Mouse (Mus musculus): ENCODE data around the gene Srf.

Gene Srf

DNA sequence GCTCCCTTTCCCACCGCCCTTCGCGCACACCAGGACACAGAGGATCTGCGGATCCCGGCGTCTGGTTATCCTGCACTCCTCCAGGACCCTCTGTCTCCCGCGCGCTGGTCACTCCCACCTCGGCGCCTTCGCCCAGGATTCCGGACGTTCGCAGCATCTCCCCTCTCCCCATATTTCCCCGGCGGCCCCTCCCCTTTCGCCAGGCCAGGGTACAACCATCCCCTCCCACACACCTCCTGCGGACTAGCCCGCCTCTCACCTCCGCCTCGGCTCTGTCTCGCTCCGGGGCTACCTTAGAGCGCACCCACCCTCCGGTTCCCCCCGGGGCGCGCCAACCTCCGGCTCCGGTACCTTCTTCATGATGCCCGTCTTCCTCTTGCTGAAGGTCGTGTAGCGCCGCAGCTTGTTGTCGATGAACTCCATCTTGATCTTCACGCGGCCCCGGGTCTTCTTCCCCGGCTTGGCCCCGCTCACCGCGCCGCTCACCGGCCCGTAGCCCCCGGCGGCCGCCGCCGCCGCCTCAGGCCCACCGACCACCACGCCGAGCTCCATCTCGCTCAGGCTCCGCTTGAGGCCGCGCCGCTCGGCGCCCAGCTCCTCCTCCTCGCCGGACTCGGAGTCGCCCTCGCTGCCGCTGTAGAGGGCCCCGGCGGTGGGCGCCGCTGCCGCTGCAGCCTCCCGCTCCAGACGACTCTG is 850 bp downstream of the Srf start:
- peak; percentile 59 for DNase-seq (ENCODE audit: low spot score)

DNA sequence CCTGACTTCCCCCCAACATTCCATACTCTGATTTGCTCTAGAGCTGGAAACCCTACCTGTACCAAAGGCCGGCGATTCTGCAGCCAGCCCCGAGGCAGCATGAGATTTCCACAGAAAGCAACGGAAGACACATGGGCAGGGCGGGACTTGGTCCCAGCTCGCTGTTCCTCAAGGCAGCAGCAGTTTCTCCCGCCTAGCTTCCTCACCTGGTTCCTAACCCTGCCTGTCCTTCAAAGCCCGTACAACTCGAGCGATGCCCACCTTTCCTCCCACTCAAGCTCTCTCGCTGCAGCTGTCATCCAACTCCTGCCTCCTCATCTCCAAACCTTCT is 1.4 kb downstream of the Srf start:
- no peak for DNase-seq (ENCODE audit: low spot score)

DNA sequence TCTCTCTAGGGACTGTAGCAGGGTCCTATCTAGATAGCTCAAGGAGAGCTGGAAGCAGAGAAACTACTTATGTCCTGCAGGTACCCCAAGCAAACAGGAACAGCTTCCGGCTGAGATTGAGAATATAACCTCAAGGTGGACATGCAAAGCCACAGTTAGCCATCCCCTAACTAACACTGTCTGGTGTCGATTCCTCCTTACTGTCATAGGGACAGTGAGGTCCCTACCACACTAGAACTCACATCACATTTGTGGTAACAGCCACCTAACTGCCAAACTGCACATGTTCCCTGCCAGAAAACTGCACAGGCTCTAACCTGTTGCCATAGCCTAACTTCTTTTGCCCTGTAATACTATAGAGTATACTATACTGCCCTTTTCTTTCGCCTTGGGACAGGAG is 2.0 kb downstream of the Srf start:
- DNase-seq (ENCODE audit: low spot score), result no peak

DNA sequence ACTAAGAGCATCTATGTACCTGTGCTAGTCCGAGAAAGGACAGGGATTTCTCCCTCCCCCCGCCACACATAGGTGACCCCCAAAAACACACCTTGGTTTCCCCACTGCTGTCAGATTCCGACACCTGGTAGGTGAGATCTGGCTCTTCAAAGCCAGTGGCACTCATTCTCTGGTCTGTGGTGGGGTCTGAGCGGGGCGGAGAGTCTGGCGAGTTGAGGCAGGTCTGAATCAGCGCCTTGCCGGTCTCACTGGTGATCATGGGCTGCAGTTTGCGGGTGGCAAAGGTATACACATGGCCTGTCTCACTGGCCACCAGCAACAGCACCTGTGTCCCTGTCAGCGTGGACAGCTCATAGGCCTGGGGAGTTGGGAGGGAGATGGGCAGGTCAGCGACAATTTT is 2.5 kb downstream of the Srf start:
- DNase-seq (ENCODE audit: low spot score), result no peak

DNA sequence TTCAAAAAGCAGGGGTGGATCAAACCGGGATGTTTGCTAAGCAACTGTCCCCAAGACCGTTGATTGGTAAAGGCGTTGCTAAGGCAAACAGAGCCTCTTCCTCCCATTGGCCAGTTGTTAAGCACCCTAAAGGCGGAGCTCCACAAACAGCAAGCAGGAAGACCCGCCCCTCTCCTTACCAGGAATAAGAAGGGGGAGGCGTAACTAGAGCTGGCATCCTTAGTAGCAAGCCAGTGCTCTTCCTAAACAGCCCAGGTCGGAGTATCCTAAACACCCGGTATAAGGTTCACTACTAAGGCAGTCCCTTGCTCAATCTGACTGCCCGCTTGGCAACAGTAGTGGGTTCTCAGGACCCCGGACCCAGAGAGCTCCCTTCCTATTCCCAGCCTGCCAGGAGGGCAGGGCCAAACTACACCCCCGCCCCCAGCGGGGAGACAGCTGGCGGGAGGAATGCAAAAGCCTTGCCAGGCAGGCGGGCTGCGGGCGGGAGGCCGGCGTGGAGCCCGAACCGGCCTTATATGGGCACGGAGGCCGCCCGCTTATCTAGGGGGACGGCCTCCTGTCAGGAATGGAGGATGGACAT is 3.0 kb downstream of the Srf start:
- peak; percentile 91 for DNase-seq (ENCODE audit: low spot score)

DNA sequence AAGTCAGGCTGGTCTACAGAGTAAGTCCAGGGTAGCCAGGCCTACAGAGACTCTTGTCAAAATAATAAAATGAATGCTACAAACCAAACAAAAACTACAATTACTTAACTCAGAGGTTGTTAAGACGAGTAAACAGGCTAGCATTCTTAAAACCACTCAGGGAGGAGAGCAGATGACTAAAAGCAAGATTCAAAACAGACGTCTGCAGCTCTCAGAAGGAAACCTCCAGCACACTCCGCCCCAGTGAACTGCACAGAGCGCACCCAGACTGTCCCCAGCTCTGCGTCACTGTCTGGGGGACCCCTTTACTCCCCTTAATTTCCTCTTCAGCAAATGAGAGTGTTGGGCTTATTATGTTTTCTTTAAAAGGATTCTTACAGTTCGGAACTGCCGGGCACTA is 3.8 kb downstream of the Srf start:
- DNase-seq (ENCODE audit: low spot score), result no peak

DNA sequence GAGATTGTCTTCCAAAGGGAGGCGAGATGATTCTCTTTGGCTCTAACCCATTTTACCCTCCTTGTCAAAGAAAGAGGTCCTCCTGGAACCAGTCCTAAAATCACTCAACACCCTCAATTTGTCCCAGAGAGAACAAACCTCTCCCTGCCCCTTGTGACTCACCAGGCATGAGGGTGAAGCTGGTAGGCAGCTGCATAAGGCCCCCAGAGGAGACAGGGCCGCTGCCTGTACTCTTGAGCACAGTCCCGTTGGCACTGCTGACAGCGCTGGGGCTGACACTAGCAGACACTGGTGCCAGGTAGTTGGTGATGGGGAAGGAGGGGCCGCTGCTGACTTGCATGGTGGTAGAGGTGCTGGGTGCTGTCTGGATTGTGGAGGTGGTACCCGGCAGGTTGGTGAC is 4.6 kb downstream of the Srf start:
- no peak for DNase-seq (ENCODE audit: low spot score)

DNA sequence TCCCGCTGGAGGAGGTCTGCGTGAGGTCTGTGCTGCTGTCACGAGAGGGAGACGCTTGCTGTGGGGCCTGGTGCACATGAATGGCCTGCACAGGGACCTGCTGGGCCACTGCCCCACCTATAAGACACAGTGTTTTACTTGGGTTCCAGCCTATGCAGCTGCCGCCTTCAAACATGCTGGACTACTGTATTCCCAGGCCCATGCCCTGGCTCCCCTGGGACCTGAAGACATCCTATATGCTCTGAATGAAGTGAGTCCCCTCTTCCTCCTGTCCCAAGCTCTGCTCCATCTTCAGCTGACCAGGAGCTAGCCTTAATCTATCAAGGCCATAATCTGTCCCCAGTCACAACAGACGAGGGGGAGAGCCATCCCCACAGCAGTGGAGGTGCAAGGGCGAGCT is 5.1 kb downstream of the Srf start:
- no peak for DNase-seq (ENCODE audit: low spot score)

DNA sequence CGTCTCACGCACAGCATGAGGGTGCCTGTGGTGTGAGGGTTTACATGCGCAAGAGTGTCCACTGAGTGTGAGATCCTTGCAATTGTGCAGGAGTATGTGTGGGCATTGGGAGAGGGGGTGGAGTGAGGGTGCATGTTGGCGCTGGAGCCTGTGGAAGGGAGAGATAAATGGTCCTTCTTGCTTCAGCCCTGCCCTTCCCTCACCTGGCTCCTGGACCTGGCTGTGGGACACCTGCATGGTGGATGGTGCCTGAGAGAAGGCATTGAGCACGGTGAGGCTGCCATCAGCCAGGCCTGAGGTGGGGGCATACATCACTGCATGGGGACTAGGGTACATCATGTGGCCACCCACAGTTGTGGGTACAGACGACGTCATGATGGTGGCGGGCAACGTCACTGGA is 6.3 kb downstream of the Srf start:
- DNase-seq (ENCODE audit: low spot score), result no peak

DNA sequence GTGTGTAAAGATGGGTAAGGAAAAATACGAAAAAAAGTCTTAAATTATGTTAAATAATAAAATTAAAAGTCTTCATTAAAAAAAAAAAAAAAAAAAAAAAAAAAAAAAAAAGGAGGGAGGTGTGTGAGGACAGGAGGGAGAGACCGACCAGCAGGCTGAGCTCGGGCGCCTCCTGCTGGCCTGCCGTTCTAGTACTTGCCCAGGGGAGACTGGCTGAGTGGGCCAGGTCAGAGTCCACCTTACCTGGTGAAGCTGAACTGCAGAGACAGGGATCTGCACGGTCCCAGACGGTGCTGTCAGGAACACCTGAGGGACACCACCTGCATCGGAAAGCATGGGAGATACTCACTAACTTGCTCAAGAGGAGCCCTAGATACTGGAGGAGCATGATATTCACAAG is 6.8 kb downstream of the Srf start:
- peak; percentile 47 for DNase-seq (ENCODE audit: low spot score)

DNA sequence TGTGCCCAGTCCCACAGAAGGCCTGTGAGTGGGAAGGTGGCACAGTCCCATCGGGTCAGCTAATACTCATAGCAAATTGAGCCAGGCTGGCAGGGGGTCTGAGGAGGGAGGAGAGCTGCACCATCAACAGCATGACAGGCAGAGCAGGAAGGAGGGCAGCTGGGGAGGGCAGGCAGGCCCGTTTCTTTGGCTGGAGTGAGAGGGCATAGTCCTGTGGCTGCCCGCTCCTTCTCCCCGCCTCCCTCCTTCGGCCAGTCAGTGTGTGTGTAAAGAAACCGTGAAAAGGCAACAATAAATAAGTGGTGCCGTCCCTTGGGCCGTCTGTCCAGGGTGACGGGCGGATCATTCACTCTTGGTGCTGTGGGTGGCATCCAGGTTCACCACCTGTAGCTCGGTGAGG is 7.2 kb downstream of the Srf start:
- DNase-seq (ENCODE audit: low spot score), result no peak

DNA sequence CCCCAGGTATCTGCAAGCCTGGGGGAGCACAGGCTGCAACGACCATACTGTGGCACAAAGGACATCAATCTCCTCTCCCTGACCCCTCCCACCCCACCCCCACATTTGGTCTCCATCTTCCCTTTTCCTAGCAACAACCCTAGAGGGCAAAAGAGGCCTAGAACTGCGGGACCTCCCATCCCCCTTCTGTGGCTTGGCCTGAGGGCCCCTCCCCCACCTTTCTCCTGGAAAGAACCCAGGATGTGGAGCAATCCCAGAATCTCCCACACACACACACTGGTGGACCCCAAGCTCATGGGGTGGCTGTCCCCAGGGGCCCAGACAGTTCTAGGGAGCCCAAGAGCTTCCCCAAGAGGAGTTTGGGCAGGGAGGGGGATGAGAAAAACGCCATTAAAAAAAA is 8.1 kb downstream of the Srf start:
- DNase-seq (ENCODE audit: low spot score), result no peak

DNA sequence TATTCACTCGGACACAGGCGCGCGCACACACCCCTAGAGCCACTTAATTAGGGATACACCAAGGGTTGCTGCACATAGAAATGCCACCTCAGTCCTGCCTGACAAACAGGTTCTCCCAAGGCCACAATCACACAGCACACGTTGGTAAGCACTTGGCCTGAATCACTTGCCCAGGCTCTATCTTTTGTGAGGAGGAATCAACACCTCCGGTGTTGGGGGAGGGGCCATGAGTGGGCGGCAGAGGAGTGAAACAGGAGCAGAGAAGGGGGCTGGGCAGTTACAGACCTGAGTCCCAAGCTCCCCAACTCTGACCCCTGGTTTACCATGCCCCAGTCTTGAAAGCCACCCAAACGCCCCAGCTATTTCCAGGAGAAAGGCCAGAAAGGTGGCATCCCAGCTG is 9.0 kb downstream of the Srf start:
- DNase-seq (ENCODE audit: low spot score), result no peak

DNA sequence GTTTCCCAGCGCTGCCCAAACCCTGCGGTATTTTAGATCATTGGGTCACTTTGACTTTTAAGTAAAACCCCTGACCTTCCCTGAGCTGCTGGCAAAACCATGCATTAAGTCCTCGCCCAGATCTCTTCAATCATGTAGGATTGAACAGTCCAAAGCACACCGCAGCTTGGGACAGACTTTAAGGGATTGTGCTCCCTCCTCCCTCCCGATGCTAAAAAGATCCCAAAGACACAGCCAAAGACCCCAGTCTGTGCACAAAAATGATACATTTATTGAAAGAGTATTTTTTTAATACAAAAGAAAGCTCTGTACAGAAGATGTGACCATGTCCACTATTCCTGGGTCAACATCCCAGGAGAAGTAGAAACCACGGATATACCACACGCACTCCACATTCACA is 9.4 kb downstream of the Srf start:
- DNase-seq (ENCODE audit: low spot score), result no peak

DNA sequence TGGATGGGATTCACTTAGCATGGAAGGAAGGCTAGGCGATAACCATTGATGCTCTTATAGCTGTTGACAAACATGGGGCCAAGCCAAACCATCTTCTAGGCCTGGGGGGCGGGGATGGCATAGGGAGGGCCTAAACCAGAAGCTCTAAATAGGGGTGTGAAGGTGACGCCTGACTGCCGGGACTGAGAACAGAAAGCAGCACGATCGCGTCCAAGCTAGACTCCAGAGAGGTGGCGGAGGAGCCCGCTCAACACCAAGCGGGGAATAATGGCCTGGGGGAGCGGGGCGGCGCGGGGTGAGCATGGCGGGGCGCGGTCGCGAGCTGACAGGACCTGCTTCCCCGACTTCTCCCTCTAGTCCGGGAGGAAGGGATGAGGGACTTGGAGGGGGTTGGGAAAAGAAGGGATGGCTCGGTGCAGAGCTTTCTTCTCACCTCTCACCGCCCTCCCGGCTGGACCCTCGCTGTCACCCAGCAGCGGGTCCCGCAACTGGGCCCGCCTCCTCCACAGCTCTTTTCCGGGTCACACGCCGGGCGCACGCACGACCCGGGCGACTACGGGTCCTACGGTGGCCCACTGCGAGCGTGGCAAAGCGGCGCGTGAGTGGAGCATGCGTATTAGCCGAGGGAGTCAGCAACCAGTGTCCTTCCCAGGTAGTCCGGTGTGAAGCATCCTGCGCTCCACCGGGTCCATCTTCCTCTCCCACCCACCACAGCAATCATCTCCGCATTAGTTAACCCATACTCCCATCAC is 10.0 kb downstream of the Srf start, which contains the start of gene Cul9:
Cul9 (minus strand) TSS at position 576 of the 752 bp plus-strand sequence.
- peak; percentile 82 for DNase-seq (ENCODE audit: low spot score)

DNA sequence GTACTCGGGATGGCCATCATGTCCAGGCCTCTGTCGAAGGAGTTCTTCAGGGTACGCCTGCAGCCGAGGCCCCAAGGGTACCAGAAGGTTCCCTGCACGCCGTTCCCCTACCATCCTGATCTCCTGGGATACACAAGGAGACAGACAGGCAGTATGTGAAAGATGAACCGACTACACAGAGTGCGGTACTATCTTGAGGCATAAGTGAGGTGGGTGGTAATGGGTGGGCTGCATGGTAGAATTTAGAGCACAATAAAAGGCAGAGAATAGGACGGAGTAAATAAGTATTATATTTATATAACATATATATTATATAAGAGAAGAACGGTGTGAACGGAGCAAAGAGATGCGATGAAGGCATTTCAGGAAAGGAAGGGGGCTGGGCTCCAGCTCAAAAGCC is 12.3 kb downstream of the Srf start:
- DNase-seq (ENCODE audit: low spot score), result no peak

DNA sequence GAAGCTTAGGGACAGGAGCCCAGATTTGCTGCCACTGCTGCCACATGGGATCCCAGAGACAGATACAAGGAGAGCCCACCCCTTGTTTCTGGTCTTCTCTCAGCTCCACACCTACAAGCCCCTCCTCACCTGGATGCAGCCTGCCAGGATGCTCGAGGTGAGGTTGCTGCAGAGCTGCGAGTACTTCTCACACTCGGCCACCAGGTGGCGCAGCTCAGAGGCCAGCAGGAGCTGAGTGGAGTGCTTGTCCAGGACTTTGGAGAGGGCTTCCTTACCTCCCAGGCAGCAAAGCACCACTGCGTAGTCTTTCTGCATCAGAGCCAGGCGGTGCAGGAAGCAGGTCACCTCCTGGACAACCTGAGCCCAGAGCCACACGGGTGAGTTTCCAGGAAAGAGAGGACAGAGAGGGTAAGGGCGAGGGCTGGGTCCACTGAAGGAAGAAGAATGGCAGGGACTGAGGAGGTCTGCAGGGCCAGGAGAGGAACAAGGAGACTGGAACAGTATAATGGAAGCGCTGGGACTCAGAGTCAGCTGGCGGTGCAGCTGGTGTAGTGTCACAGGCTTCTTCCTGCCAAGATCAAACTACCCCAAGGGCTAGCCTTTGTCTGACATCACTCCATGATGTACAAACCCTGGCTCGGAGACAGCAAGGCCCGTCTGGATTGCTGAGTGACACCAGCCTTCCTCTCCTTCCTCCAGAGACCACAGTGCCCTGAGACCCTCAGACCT is 30.2 kb downstream of the Srf start:
- DNase-seq (ENCODE audit: low spot score), result peak; percentile 73

DNA sequence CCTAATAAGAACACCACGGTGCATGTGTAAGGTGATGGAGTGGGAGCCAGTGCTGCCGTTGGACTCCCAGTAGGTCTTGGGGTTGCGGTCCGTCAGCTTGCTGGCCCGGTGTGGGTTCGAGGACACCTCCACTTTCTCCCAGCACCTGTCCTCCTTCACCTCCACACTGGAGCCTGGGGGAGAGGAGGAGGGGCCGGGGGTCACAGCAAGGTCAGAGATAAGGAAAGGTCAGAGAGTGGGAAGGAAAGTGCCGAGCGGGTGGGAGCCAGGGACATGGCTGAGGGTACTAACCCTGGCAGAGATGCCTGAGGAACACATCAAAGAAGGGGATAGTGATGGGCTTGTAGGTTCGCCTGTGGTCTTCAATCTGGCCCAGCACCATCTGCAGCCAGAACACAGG is 30.9 kb downstream of the Srf start:
- no peak for DNase-seq (ENCODE audit: low spot score)

DNA sequence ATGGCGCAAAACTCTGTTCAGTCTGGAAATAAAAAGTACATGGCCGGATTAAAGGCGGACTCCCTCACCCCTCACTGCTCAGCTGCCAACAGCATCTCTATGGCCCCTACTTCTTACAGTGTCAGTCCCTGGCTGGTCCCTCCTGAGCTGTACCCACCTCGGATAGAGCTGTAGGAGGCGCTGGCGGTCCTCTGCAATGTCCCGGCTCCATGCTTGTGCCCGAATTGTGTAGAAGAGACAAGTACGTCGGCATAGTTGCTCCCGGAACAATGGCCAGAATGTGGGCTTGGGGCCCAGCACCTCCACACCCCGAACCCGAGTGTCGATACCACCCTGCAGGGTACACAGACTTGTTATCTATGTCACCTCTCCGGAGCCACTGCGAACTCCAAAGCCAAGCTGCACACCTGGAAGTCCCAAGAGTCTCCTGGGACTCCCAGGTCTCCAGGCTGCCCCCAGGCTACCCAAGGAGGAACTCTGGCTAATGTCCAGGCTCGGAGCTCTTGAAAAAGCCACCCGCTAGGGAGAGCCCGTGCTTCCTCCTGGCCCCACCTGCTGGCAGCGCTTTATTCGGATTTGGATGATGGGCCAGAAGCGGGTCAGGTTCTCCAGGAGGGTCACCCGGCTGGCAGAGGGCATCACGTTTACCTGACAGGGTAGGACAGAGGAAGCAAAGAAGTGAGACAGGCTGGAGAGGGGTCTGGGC is 33.9 kb downstream of the Srf start:
- no peak for DNase-seq (ENCODE audit: low spot score)

DNA sequence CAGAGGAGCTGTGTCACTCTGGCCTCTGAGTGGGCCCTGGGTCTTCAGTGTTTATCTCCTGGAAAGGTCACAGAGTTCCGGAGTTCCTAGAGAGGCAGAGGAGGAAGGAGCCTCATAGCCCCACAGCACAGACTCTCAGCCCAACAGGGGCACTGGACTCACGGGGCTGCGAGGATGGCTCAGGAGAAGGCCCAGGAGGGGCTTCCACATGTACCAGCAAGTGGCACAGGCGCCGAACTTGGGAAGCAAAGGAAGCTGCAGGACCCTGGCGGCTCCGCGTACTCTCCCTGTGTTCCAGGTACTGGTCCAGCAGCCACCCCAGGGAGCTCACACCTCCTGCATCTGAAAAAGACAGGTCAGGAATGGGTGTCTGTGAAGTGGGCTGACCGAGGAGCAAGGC is 34.8 kb downstream of the Srf start:
- no peak for DNase-seq (ENCODE audit: low spot score)

DNA sequence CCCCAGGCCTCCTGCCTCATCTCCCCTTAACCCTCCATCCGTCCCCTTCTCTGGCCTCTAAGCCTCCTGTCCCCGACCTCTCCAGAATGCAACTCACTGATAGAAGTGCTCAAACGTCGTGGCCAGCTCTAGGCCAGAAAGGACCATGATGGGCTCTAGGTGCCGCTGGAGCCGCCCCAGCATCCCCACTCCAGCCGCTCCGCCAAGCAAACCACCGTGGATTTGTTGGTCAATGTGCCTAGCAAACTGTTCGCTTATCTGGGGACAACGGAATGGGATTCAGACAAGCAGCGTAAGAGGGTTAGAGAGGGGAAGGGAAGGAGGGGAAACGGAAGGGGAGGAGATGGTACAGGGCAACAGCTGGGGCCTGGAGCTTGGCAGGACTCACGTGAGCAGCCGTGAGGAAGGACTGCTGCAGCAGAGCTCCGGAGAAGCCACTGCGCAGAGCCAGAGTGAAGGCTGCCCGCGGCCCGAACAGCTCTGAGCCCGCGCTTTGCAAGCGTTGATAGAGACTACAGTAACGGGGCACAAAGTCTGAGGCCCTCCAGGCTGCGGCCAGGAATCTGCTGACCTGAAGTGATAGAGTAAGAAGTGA is 35.5 kb downstream of the Srf start:
- no peak for DNase-seq (ENCODE audit: low spot score)

DNA sequence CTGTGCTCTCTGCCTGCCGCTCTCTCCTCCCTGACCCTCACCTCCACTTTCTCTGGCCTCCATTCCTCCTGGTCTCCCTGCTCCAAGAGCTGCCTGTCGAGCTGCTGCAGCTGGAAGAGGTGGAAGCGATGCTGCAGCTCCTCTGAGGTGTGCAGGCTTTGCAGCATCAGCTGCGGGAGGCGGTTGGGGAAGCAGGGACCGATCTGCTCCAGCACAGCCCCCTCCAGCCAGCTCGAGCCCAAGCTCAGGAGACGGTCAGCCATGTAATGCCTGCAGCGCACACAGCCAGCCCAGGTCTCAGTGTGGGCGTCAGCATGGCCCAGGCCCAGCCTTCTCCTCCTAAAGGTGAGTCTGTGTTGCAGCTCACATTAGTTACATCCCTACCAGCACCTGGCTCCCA is 36.0 kb downstream of the Srf start:
- no peak for DNase-seq (ENCODE audit: low spot score)
